Mouse (Mus musculus) forebrain, postnatal 0 days (tissue): ENCODE measurements around the gene Ccdc175. TPM values are rescaled to one million over a fixed set of nuclear protein-coding genes. Genes with fewer than 3 reads are reported as not detected.
A peak's percentile ranks its signal among the peaks of the same experiment; 100 is the strongest.

ENCODE experiments used
- ATAC-seq: fragments of 200-750 bp; cut with Nextera tagmentation; 2 replicates; pipeline ENCODE4 v1.8.0; 2017; ENCODE audit warnings: mild to moderate bottlenecking, moderate library complexity
- DNase-seq: peaks from one replicate; pipeline ENCODE4 v3.0.0-alpha.2; 2015
- H3K27ac ChIP-seq: fragments of 300-500 bp; sonication (generic); 2 replicates; pipeline ENCODE4 v1.5.1; 2014; ENCODE audit warnings: low read depth, mild to moderate bottlenecking, antibody characterized with exemption, low read length, moderate library complexity, mixed read lengths
- H3K27me3 ChIP-seq: fragments of 300-500 bp; sonication (generic); 2 replicates; pipeline ENCODE4 v1.6.1; 2014; ENCODE audit warnings: mild to moderate bottlenecking, low read length, mixed read lengths; ENCODE audit not compliant: insufficient read depth
- H3K36me3 ChIP-seq: fragments of 300-500 bp; sonication (generic); 2 replicates; pipeline ENCODE4 v1.6.1; 2014; ENCODE audit warnings: mild to moderate bottlenecking, moderate library complexity; ENCODE audit not compliant: insufficient read depth
- H3K4me1 ChIP-seq: fragments of 300-500 bp; sonication (generic); 2 replicates; pipeline ENCODE4 v1.6.1; 2014; ENCODE audit warnings: antibody characterized with exemption; ENCODE audit not compliant: insufficient read depth
- H3K4me2 ChIP-seq: fragments of 300-500 bp; sonication (generic); 2 replicates; pipeline ENCODE4 v1.6.1; 2014; ENCODE audit warnings: low read depth, mild to moderate bottlenecking, moderate library complexity
- H3K4me3 ChIP-seq: fragments of 300-500 bp; sonication (generic); 2 replicates; pipeline ENCODE4 v1.5.1; 2014; ENCODE audit warnings: low read depth, low read length, mixed read lengths
- H3K9ac ChIP-seq: fragments of 300-500 bp; sonication (generic); 2 replicates; pipeline ENCODE4 v1.6.1; 2014; ENCODE audit warnings: mild to moderate bottlenecking
- H3K9me3 ChIP-seq: fragments of 300-500 bp; sonication (generic); 2 replicates; pipeline ENCODE4 v1.6.1; 2016; ENCODE audit warnings: low read length
- CTCF ChIP-seq: sonication (generic); IDR thresholded peaks from 2 replicates; pipeline ENCODE4 v1.5.1; 2016; ENCODE audit warnings: antibody characterized with exemption, control low read depth, low read depth
- WGBS: fragments of 180-500 bp; shearing (Covaris S2); extraction: QIAGEN DNeasy Blood & Tissue Kit; methylation state at CpG from one replicate; pipeline ENCODE4 v1.1.7; 2014; 5-methylcytosine and 5-hydroxymethylcytosine counted together
- microRNA-seq, 2 experiments: library from miRNA; unstranded; fragments of <30 nt; microRNA quantifications; one replicate each; pipeline ENCODE4; 2016
- polyA plus RNA-seq: library from polyadenylated mRNA; unstranded; fragments of >200 nt; fragmentation: Nextera tagmentation; extraction: Ambion mirVana; gene quantifications from 2 replicates; pipeline ENCODE4 v1.2.1, GENCODE M21; 2015
- total RNA-seq: library from RNA; depleted of rRNA; stranded (reverse); fragments of >200 nt; gene quantifications from 2 replicates; pipeline ENCODE4 v1.2.3, GENCODE M21; 2014; rRNA removed

Gene Ccdc175
- total and polyA plus RNA-seq, 2 experiments from 2014 or later = not detected

- H3K4me3 ChIP-seq = peak overlapping the region; percentile 76
- WGBS = 5% methylated on average over 40 of the region's 40 CpGs
- H3K4me2 ChIP-seq = peak overlapping the region; percentile 95
- peak; percentile 70 for ATAC-seq
- no peaks in the 10 kb centered on the region for H3K36me3 ChIP-seq
- H3K9ac ChIP-seq = peak overlapping the region; percentile 89
- no peaks in the 10 kb centered on the region for H3K9me3 ChIP-seq
- H3K27ac ChIP-seq = peak overlapping the region; percentile 93
- H3K4me1 ChIP-seq = no peaks in the 10 kb centered on the region
- TF ChIP-seq CTCF = no peak
- H3K27me3 ChIP-seq = no peaks in the 10 kb centered on the region
- peak; percentile 31 for DNase-seq
Observed at GRCm38 (mm10) chr12:72069626-72070326, 115.1 kb downstream of the Ccdc175 start.

GRCm38 (mm10) chr12:72057780-72058179, 127.0 kb downstream of the Ccdc175 start:
- no peak for TF ChIP-seq CTCF
- H3K27ac ChIP-seq = no peak overlapping the region
- 100% methylated on average over 1 of the region's 1 CpGs for WGBS
- H3K4me1 ChIP-seq = no peaks in the 10 kb centered on the region
- no peaks in the 10 kb centered on the region for H3K36me3 ChIP-seq
- ATAC-seq (no peak), DNase-seq (no peak)
- no peak overlapping the region for H3K4me3 ChIP-seq
- no peak overlapping the region for H3K4me2 ChIP-seq
- H3K9ac ChIP-seq = no peak overlapping the region
- H3K27me3 ChIP-seq = no peaks in the 10 kb centered on the region
- H3K9me3 ChIP-seq = no peaks in the 10 kb centered on the region

- H3K4me1 ChIP-seq = no peaks in the 10 kb centered on the region
- no peaks in the 10 kb centered on the region for H3K27me3 ChIP-seq
- no peak overlapping the region for H3K27ac ChIP-seq
- WGBS = 25% methylated on average over 6 of the region's 6 CpGs
- DNase-seq (no peak), ATAC-seq (no peak)
- no peaks in the 10 kb centered on the region for H3K36me3 ChIP-seq
- H3K4me3 ChIP-seq = no peak overlapping the region
- H3K9ac ChIP-seq = no peak overlapping the region
- H3K9me3 ChIP-seq = no peaks in the 10 kb centered on the region
- H3K4me2 ChIP-seq = no peak overlapping the region
- TF ChIP-seq CTCF = no peak
Observed at GRCm38 (mm10) chr12:72053851-72054250, 131.0 kb downstream of the Ccdc175 start.

- Histone ChIP-seq H3K27ac (no peak overlapping the region), H3K4me2 (no peak overlapping the region), H3K9ac (no peak overlapping the region), H3K36me3 (no peaks in the 10 kb centered on the region), H3K4me1 (no peaks in the 10 kb centered on the region), H3K4me3 (no peak overlapping the region), H3K9me3 (no peaks in the 10 kb centered on the region), H3K27me3 (no peaks in the 10 kb centered on the region)
- ATAC-seq = no peak
- DNase-seq = peak; percentile 20
- 42% methylated on average over 6 of the region's 6 CpGs for WGBS
- TF ChIP-seq CTCF = peak; percentile 51
Observed at GRCm38 (mm10) chr12:72053303-72053702, 131.5 kb downstream of the Ccdc175 start.

- ATAC-seq (no peak), DNase-seq (no peak)
- Histone ChIP-seq H3K4me2 (no peak overlapping the region), H3K9ac (no peak overlapping the region), H3K4me1 (no peaks in the 10 kb centered on the region), H3K9me3 (no peaks in the 10 kb centered on the region), H3K4me3 (no peak overlapping the region), H3K36me3 (no peaks in the 10 kb centered on the region), H3K27me3 (no peaks in the 10 kb centered on the region), H3K27ac (no peak overlapping the region)
- 87% methylated on average over 6 of the region's 6 CpGs for WGBS
- TF ChIP-seq CTCF = no peak
Observed at GRCm38 (mm10) chr12:72052571-72052970, 132.3 kb downstream of the Ccdc175 start.

Small RNA genes lying within 50 kb of the gene (microRNA-seq; reads per million reads assigned to microRNA genes)
- gene Gm24466 = 0 reads per million in 2 experiments

Other genes with a start within 250 kb of the Ccdc175 start
- gene Gpr135, start 113.9 kb downstream of the Ccdc175 start, total RNA-seq = 16.5 and 17.4 TPM in 2 replicates
- 9.6 and 10.8 TPM in 2 replicates for gene Gpr135, start 113.9 kb downstream of the Ccdc175 start, polyA plus RNA-seq
- 4.5 and 4.7 TPM in 2 replicates for gene L3hypdh, start 99.6 kb downstream of the Ccdc175 start, total RNA-seq
- gene L3hypdh, start 99.6 kb downstream of the Ccdc175 start, polyA plus RNA-seq = 11.6 and 14.2 TPM in 2 replicates
- gene Jkamp, start 99.4 kb downstream of the Ccdc175 start, total RNA-seq = 78.3 and 83.9 TPM in 2 replicates
- 87.8 and 117 TPM in 2 replicates for gene Jkamp, start 99.4 kb downstream of the Ccdc175 start, polyA plus RNA-seq
- 1,286 and 1,411 TPM in 2 replicates for gene Rtn1, start 224.0 kb upstream of the Ccdc175 start, total RNA-seq
- 2,997 and 3,605 TPM in 2 replicates for gene Rtn1, start 224.0 kb upstream of the Ccdc175 start, polyA plus RNA-seq